Mouse (Mus musculus): ENCODE measurements around the gene Carmil1. TPM values are rescaled to one million over a fixed set of nuclear protein-coding genes. Genes with fewer than 3 reads are reported as not detected.

Gene Carmil1
- total RNA-seq, 2 experiments from 2014 or later = 2.9 to 3.8 TPM

DNA sequence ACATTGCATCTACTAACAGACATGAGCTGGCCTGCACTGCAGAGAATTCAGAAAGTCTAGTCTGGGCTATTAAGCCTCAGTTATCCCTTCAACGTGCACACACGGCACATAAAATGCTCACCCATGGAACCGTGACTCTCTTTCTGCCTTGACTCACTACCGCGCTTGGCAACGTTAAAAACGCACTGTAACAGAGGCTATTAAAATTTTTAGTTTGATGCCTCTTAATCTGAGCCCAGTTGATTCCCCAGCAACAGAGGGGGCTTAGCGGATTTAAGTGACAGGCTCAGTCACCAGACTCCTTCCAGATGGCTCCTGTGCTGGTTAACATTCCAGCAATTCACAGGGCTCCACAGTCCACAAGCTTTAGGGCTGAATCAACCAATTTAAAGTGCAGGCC lies 213.0 kb downstream of the Carmil1 start:
- intact Hi-C loops (cut with DNase I; ENCODE audit: low total_unique reads) = no loop called here
- no peak for DNase-seq

DNA sequence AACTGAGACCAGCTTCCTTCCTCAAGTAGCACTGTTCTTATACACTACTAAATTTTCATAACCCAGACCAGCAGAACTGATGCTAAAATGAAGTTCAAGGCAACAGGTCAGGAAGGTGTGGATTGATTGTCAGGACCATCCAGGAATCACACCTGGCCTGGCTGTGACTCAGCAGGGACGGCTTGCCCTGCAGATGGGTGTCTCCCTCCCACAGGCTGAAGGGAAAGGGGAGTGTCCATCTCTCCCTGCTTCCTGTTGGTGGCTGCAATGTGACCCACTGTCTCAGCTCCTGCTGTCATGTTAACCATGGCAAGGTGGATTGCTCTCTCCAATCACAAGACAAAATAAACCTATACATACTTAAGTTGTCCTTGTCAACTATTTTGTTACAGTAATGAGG lies 215.1 kb downstream of the Carmil1 start:
- intact Hi-C loops (cut with DNase I; ENCODE audit: low total_unique reads) = no loop called here
- no peak for DNase-seq

DNA sequence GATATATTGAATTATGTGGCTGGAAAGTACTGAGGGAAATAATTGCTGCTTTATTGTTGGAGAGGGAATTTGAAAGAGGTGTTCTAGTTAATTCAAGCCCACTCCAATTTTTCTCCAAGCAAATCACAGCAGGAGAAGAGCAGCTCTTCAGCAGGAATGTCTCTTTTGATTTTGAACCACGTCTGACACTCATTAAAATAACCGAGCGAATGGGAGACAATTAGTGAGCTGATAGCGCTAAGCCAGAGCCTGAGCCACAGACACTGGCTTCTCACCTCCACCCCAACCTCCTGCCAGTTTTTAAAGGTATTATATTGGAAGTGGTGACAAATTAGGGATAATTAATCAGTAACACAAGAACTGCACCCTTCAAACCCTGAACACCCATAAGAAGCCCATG lies 217.8 kb downstream of the Carmil1 start:
- no peak for DNase-seq
- intact Hi-C loops (cut with DNase I; ENCODE audit: low total_unique reads) = no loop called here

DNA sequence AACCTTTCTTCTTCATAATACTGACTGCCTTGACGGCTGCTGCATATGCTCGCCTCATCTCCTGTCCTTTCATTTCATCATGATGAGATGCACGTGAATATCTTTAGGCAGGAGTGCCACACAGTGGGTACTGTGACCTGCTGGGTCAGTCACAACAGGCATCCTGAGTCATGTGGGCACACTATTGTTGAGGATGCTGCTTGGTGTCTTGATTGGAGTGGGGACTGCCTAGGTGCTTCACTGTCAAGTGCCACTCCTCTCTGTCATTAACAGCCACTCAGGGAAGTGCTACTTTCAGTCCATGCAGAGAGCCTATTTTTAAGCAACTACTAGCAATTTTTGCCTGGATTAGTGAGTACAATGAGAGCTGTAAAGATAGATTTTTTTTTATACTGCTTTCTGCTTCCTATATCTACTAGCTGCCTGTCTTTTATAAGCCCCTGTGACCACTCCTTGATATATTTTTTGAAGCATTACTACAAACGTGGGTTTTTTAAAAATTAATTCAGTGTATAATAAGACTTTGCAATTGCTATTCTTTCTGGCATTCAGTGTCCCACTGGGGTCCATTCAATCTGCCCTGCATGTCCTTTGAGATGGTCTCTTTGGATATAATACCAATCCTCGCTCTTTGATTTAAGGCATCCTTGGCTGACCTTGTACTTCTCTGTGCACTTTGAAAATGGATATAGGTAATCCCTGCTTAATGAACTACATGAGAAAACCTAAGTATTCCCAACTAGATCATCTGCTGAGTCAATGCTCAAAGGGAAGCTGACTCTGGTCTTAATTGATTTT lies 225.3 kb downstream of the Carmil1 start:
- no peak for DNase-seq
- intact Hi-C loops (cut with DNase I; ENCODE audit: low total_unique reads) = no loop called here

DNA sequence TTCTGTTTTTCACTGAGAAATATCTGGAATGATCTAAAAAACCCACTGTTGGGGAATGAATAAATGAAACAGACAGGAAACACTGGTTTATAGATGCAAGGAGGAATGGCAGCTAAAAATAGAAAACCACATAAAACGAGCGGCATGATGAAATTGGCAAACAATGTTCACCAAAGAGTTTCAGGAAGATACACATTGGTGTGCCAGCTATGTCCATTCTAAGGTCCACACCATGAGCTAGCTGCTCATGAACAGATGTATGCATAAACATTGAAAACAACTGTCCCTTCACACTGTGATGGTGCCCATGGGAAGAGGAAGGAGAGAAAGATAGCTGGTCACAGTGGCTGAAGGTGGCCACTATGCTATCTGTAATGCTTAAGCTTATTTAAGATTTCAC lies 229.1 kb downstream of the Carmil1 start:
- no peak for DNase-seq
- intact Hi-C loops (cut with DNase I; ENCODE audit: low total_unique reads) = no loop called here

DNA sequence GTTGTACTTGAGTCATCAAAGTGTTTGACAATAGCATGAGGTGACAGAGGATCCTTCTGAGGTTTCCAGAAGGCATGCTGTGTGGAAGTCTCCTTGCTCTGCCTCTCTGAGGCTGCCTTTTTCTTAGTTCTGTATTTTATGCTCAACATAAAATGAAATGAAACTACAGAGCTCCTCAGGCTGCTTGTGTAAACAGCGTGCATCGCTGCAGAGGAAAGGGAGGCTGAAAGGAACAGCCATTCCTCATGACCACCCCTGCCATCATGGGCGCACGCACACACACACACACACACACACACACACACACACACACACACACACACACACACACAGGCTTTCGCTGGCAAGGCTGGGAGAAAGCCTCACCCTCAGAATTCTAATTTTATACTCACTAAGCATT lies 230.3 kb downstream of the Carmil1 start:
- no peak for DNase-seq
- intact Hi-C loops (cut with DNase I; ENCODE audit: low total_unique reads) = no loop called here

DNA sequence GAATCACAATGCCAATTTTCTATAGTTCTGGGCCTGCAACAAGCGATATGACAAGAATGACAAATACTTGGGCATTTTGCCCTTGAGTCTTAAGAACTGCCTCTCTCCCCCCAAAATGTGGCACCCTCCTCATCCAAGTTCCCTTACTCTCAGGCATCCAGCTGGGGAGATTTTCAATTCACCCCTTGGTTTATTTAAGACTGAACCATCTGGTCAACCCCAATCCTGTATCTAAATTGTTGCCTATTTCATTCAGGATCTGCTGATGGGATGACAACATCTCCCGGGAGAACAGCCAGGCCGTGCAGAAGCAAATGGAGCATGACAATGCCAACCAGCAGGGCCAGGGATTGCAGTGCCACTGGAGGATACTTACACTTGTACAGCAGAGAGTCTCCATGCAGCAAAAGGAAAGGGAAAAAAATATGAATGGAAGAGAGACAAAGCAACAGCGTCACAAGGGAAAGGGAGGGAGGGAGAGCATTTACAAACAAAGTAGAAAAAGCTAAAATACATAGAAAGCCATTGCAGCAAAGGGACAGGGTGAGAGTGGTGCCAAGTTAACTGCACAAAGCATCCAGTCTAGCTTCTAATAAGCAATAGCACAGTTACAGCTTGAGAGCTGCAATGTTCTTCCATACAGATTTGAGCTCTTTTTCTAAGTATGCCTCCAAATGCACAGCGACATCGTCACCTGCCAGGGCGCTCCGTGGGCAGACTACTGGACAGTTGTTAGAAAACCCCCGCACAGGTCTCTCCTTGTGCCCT lies 231.1 kb downstream of the Carmil1 start:
- peak; percentile 13 for DNase-seq
- intact Hi-C loops (cut with DNase I; ENCODE audit: low total_unique reads) = no loop called here

DNA sequence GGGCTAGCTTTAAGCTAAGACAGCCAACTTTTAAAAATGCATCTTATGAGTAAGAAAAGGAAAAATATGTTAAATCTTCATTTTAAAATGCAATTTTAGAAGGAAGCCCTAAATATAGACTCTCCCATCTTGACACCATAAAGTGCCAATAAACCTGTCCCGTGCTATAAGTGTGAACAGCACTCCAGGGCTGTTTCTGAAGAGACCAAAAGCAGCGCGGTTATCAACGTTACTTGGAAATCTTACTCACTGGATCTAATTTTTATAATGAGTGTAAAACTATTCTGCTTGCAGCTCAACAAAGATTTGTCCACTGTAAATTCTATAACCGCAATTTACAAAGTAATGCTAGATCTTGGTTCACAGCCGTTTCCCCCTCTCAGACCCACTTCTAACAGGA lies 232.0 kb downstream of the Carmil1 start:
- DNase-seq = no peak
- intact Hi-C loops (cut with DNase I; ENCODE audit: low total_unique reads) = no loop called here

DNA sequence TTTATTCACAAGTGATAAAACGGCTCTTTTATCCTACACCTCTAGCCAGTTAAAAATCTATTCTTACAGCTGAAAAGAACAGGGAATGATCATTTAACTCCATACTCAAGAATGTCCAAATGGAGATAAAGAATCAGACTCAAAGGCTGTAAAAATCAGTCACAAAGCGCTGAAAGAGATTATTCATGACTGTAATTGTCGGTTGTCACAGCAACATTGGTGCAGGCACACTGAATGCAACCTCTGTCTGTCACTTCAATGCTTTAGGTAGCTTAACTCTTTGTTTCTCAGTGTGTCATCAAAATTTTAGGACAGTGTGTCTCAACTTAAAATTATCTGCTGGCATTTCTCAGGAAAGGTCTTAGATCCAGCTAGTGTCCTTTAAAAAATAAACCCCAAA lies 235.3 kb downstream of the Carmil1 start:
- no peak for DNase-seq
- intact Hi-C loops (cut with DNase I; ENCODE audit: low total_unique reads) = no loop called here

DNA sequence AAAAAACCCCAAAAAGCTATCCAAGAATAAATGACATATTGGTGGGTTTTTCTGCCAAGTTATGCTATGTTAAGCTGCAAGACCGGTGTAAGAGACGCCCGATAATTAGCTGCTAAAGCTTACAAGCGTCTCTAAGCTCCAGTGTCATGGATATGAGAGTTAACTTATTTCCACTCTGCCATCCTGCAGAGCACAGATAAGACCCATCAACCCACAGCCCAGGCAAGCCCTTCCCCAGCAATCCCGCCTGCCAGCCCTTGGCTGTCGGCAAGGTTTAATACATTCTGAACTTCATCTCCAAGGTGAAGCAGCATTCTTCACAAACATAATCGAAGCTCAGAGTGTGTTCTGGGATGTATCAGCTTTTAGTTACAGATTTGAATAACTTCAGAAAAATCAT lies 240.4 kb downstream of the Carmil1 start:
- DNase-seq = no peak
- intact Hi-C loops (cut with DNase I; ENCODE audit: low total_unique reads) = no loop called here

DNA sequence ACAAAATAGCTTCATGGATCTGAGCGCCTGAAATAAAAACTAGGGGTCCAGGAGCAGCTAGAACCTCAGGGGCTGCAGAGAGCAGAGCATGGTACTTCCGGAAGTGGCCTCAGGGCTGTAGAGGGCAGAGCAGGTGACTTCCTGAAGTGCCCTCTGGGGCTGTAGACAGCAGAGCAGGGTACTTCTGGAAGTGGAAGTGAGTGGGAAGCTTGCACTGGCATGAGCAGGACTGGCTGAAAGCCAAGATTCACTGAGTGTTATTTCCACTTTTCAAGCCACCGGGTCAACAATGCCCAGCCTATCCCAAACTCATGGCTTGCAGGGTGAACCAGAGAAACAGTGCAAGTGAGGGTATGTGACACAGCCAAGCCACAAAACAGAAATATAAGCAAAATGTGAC lies 243.1 kb downstream of the Carmil1 start:
- intact Hi-C loops (cut with DNase I; ENCODE audit: low total_unique reads) = no loop called here
- DNase-seq = no peak

DNA sequence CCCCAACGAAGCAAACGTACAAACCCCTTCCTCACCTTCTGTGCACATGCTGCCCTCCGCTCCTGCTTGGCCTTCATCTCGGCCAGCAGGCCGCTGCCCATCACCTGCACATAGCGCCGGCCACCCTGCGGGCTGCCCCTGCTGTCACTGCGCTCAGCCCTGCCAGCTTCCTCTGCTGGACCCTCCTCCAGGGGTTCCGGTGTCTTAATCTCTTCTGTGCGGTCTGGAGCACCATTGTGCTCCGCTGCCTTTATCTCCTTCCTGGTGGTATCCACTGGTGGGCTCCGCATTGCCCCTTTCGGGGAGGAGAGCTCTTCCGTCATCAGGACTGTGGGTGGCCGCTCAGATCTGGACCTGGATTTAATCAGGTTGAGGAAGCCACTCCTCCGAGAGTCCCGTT lies 244.4 kb downstream of the Carmil1 start:
- intact Hi-C loops (cut with DNase I; ENCODE audit: low total_unique reads) = no loop called here
- DNase-seq = no peak

DNA sequence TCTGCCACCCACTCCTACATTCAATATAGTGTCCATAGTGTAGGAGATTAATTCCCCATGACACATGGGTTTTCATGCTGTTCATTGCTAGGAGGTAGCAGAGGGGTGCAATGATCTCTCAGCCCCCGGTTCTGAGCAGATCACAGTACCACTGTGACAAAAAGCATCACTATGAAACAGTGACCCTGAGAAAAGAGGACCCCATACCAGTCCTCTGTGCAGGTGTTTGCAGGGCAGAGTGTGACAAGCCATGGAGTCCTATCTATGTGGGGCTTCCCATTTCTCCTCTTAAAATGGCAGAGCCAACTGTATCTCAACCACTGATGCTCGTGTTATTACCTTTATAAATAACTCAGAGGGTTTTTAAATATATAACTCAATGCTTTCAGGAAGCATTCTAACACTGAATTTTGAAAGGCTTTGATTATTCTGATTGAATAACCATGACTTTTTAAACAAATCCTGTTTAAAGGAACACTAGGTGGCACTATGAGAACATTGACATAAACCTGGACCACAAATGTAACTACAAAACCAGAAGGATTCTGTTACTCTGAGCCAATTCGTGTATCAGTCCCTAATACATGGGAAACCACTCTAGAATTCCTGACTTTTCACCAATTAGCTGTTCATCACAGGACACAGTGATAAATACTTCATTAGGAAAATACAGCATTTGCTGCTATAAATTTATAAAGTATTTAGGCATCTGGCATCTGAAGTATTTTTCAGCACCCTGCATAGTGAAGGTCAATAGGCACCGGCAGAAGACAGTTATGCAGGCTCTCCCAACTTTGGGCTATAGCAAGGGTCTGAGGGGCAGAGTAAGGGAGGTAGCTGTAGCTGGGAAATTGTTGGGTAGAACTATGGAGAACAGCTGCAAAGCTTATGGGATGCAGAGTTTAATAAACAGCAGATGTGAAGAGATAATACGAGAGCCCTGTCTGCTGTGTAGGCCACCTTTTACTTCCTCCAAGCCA lies 253.1 kb downstream of the Carmil1 start:
- intact Hi-C loops (cut with DNase I; ENCODE audit: low total_unique reads) = loop anchor here (10.0 kb wide), 1 partner anchor 267 kb away; no protein-coding TSS in a partner anchor
- no peak for DNase-seq

DNA sequence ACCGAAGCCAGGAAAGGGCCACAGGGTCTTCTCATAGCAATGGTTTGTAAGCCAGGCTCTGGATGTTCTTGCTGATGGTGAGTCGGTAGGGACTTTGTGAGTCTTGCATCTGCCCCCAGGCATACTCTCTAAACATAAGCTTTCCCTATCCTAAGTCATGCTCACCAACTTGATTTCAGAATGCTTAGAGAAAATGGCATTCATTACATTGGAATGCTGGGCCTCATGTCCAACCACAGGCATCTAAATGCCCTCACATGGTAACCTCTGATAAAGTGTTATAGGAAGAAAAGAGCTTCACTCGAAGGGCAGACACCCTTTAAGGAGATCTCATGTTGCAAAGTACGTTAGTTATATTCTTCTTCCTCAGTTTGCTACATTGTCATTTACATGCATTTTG lies 262.1 kb downstream of the Carmil1 start:
- DNase-seq = no peak
- intact Hi-C loops (cut with DNase I; ENCODE audit: low total_unique reads) = no loop called here

DNA sequence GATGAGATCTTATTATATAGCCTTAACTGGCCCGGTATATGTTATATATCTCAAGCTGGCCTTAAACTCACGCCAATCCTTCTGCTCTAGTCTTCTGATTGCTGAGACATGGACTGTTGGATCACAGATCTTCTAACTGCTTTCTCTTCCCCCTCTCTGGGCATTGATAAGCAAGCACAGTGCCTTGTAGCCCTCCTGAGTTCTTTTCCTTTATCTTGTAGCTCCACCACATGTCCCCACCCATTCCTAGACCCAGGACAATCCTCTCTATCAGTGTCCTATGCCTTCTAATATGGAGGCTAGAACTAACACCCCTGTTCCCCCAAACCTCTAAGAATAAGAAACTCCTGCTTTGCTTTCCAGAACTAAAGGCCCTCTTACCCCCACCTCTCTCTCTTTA lies 275.1 kb downstream of the Carmil1 start:
- no peak for DNase-seq
- intact Hi-C loops (cut with DNase I; ENCODE audit: low total_unique reads) = no loop called here

DNA sequence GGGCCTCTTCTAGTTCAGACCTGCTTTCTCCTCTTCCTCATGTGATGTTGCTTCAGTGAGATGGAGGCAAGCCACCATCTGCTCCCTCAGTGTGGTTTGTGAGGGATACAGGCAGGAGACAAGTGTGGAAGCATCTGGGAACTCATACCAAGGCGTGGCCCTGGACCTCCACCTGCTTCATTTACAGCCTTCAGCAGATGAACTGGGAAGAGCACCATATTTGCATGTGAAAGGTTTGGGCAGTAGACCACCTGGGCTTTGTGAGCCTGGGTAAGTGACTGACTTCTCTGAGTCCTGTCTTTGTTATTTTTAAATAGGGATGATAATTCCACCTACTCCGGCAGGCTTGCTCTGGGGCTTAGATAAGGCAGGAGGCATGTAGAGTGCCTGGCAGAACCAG lies 278.8 kb downstream of the Carmil1 start:
- intact Hi-C loops (cut with DNase I; ENCODE audit: low total_unique reads) = no loop called here
- no peak for DNase-seq

DNA sequence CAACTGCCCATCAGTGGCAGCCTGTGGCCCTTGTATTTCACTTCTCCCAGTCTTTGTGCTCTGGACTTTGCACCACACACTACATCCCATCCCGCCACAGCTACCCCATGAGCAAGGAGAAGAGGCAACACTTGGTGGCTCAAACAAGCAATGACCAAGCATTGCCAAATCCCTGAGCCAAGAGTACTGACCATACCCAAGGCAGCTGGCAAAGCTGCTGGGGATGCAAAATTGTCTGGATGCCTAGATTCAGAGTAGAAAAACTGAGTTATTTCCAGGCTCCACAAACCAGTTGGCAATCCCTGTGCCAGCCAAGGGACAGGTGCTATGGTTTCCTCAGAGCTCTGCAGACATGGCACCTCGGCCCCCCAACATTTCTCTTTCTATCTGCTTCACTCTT lies 279.5 kb downstream of the Carmil1 start:
- no peak for DNase-seq
- intact Hi-C loops (cut with DNase I; ENCODE audit: low total_unique reads) = no loop called here

DNA sequence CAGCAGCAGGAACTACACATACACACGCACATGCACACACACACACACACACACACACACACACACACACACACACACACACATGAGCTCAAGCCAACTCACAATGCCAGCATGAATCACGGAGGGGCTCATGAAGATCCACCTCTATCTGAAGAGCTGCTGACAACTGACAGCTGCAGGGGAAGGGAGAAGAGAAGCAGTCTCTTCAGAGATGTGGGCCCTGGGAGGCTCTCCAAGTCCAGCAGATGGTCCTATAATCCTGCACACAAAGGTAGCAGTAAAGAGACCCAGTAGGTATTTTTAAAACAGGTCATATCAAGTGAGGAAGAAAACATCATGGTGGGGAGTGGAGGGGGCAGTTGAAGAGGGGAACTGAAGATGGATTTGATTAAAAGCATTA lies 281.8 kb downstream of the Carmil1 start:
- intact Hi-C loops (cut with DNase I; ENCODE audit: low total_unique reads) = no loop called here
- DNase-seq = no peak

DNA sequence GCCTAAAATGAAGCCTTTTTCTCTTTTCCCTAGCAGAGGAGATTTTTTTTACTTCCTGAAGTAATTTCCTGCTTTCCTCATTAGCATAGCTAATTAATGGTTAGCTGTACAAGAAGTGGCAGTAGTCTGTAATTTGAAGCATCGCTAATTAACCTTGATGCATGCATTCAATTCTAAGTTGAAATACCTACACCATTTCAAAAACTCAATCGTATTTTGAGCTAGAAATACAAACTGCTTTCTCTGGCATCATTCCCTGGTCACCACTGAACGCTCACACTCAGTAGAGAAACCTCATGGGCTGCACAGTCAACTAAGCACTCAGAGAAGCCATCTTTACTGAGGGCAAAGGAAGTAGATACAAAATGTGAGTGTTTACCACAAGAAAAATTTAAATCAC lies 285.8 kb downstream of the Carmil1 start:
- DNase-seq = no peak
- intact Hi-C loops (cut with DNase I; ENCODE audit: low total_unique reads) = no loop called here

DNA sequence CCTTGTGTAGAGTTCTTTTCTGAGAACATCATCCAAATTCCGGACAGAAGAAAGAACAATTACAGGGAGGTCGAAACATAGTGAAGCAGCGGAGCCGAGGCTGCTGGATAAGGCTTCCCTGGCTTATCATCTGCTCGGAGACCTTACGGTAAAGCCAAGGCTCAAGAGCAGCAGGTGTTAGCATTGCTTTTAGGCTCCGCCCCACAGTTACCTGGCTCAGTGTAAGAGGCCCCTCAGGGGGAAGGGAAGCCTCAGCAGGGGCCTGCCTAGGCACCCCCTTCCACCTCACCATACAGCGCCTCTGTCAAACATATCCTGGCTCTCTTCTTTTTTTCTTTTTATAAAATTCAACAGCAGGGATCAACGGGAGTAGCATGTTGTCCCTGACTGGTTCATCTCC lies 286.6 kb downstream of the Carmil1 start:
- no peak for DNase-seq
- intact Hi-C loops (cut with DNase I; ENCODE audit: low total_unique reads) = no loop called here
